Mouse (Mus musculus): ENCODE measurements at regions not wholly inside any gene's neighbourhood (a gene's known extent, or its start where the extent isn't known, plus 50 kb on each side); places are given as distances from the start of the nearest gene placed in this dataset.
A peak's percentile ranks its signal among the peaks of the same experiment; 100 is the strongest.

DNA sequence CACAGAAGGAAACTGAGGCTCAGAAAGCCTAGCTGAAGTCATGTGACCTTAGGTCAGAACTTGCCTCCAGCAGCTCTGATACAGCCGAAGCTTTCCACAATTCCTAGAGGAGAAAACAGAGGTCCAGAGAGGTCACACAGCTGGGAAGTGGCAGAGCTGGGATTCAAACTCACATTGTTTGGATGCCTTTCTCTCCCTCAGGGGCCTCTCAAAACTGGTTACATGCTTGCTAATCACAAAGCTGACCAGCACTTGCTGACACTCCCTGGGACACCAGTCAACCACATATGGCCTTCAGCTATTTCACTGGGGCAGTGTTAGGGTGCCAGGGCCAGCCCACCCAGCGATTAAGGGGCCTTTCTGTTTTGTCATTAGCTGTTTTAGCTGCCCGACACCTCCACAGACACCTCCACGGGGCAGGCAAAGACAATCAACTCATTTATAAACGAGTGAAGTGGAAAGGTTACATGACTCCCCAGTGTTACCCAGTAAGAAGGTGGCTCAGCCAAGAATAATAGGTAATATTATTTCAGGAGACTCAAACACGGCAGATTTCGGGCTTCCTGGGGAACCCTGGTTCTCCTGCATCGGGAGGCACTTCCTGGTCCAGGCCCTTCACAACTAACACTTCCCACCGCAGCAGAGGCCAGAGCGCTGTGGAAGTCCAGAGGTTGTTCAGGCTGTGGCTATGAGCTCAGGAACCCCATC lies 71.4 kb downstream of the 2410131K14Rik start:
- DNase-seq (ENCODE audit: low spot score): no peak

DNA sequence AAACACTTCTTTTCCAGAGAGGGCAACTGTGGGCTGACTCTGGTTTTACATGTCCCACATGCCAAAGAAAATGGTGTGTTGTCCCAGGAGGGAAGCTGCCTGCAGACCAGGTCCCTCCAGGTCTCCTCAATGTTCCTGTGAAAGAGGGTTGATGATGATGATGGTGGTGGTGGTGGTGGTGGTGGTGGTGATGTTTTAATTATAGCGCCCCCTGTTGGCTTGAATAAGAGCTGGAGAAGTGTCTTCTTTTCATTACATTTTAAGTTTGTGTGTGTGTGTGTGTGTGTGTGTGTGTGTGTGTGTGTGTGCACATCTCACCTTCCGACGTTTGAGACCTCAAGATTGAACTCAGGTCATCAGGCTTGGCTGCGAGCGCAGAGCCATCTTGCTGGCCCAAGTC lies 73.0 kb downstream of the 2410131K14Rik start:
- DNase-seq (ENCODE audit: low spot score): no peak

DNA sequence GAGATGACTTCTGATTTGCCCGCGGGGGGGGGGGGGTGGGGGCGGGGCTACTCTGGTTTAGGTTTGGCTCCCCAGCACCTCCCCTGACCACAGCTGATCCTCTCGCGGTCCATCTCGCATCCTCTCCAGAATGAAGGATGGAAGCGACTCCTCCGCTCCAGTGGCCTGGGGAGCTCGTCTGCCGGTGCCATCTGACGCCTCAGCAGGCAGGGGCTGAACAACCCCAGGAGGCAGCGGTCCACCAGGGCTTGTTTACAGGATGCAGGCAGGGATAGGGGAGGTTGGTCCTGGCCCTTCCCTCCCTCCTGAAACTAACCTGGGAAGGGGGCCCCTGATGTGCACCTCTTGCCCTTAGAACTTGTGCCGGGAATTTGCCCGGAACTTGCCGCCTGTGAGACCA lies 73.9 kb downstream of the 2410131K14Rik start:
- DNase-seq (ENCODE audit: low spot score): no peak

DNA sequence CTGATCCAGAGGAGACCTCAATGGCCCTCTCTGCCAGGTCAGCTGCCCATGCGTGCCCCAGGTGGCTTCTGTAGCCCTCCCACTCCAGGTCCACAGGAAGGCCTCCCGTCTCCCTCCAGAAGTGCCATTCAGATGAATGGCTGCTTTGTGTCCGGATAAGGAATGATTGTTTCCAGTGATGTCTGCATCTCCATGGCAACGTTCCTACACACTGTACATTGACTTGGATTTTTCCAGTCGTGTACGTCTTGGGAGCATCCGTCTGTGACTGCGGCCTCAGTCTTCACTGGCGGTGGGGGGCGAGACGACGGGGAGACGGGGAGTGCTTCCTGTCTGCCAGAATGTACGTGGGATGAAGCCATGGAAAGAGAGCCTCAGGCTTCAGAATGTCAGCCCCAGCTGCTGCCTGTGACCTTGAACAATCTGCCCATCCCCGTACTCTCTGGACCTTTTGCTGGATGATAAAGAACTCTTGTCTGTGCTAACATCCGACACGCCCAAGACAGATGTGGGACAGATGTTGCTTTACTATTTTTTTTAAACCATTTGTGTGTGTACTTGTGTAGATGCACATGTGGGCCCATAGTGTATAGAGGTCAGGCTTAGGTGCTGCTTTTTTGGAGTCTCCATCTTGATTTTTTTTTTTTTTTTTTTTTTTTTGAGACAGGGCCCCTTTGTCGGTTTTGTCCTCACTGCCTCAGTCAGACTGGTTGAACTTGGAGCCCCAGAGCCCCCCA lies 76.9 kb downstream of the 2410131K14Rik start:
- peak; percentile 46 for DNase-seq (ENCODE audit: low spot score)

DNA sequence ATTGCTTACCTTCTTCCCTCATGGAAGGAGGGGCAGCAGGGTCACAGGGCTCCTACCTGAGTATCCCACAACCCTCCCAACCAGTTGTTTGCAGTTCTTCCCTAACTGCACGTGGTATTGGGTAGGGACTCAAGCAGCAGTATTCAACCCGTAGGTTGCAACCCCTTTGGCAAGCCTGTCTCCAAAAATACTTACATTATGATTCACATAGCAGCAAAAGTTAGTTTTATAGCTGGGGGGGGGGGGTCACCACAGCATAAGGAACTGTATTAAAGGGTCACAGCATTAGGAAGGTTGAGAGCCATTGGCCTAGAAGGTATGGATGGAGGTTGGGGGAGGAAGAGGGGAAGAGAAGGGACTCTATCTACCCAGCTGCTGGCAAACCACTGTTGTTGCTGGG lies 78.1 kb downstream of the 2410131K14Rik start:
- no peak for DNase-seq (ENCODE audit: low spot score)

DNA sequence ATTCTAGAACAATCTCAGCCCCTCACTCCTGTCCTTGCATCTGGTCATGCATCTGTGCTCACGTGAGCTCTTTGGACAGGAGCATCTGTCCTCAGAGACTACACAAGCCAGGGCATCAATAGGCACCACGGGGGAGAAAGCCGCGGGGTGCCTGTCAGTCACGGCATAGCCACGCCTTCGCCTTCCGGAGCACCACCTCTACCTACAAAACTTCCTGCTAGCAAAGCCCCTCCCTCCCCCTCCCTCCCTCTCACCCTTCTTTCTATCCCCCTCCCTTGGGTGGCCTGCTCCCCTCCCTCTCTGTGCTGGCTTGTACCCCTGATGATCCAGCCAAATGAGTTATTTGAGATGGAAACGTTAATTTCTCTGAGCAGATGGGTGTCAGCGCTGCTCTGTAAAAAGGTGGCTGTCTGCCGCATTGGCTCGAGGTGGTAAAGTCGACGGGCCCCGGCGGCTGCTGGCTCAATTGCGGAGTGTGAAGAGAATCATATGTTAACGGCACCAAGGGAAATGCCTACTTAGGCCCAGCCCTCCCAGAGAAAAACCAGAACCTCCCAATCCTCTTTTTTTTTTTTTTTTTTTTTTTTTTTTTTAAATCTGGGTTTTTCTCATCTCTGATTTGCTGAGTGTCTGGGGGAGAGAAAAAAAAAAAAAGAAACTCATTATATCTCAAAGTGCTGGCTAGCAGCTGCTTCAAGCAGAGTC lies 82.0 kb downstream of the 2410131K14Rik start:
- peak; percentile 63 for DNase-seq (ENCODE audit: low spot score)

DNA sequence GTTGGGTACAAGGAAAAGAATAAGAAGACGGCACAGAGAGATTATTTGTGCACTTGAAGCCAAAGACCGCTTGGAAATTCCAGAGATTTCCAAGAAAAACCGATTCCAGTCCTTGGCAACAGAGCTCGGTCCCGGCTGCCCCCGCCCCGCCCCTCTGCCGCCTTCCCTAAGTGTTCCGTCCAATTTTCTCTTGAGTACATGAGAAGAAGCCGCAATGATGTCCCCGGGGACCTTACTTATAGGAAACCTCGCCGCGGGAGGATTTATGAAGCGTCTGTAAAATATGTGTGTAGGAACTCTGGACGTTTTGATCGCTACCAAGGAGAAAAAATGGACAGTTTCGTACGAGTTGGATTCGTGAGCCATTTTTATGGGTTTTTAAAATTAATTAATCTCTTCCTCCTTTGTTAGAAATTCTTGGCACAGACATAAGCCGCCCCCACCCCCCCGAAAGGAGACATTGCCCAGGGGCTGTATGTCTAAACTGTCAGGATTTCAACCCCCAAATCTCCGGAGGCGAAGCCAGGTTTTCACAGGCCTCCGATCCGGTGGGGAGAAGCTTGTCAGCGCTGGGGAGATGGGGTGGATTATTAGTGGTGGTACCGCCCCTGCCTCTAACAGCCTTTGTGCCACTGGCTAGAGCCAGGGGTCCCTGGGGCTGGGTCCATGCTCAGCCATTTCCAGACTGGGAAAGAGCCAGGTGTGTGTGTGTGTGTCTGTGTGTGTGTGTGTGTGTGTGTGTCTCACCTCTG lies 83.1 kb downstream of the 2410131K14Rik start:
- DNase-seq (ENCODE audit: low spot score): peak; percentile 59

DNA sequence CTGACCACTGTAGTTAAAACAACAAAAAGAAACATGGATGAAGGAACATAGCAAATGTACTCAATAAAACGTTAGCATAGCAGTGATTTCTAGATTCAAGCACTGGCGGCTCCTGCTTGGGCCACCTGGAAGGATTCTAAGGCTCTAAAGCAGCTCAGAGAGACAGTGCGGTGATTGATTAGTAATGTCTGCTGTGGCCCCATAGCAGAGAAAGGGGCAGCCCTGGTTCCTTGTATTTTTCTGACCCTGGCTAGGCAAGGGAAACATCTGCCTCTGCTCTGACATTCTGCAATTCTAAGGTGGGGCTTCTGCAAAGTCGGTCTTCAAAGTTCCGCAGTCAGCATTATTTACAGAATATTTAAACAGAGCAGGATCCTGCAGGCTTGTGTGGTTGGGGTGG lies 84.1 kb downstream of the 2410131K14Rik start:
- no peak for DNase-seq (ENCODE audit: low spot score)

DNA sequence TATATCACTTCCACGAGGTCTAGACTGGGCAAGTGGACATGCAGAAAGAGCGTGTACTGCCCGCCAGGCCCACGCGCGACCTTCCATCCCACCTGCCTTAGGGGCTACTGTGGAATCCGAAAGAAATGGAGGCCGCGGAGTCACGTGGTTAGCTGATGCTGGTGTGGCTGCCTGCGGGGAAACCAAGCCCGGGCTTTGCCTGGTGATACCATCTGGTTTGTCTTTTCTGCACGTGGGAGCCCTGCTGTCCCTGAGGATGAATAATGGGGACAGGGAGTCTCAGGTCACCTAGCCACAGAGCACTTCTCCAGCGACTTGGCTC lies 86.2 kb downstream of the 2410131K14Rik start:
- DNase-seq (ENCODE audit: low spot score): no peak

DNA sequence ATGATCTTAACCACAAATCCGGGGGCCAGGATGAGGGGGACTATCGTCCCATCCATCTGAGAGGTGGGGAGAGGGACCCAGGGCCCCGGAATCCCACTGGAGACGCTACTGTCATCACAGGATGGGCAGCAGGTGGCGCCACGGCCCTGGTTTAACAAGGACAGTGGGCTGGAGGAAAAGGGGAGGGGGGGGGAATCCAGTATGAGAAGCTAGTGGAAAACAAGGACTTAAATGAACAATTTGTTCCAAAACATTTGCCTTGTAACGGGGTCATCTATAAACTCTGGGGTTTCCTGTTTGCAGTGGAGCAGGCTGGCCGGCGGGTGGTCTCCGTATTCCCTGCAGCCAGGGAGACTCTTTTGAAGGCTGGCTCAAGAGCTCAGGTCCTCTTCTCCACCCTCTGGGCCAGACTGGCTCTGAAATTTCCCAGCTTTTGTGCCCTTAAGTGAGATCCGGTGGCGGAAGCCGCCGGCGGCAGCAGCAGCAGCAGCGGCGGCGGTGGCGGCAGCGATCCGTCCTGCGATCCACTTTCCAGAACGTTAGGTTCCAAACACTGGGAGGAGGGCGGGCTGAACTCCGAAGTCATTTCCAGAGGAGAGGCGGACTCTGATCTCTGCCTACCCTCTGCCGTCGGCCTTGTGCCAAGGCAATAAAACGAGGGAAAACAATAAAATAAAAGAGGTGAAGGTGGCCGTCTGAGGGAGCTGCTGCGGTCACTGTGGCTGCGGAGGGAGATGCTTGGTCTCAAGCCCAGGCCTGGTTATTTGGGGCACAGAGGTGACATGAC lies 86.8 kb downstream of the 2410131K14Rik start:
- peak; percentile 76 for DNase-seq (ENCODE audit: low spot score)

DNA sequence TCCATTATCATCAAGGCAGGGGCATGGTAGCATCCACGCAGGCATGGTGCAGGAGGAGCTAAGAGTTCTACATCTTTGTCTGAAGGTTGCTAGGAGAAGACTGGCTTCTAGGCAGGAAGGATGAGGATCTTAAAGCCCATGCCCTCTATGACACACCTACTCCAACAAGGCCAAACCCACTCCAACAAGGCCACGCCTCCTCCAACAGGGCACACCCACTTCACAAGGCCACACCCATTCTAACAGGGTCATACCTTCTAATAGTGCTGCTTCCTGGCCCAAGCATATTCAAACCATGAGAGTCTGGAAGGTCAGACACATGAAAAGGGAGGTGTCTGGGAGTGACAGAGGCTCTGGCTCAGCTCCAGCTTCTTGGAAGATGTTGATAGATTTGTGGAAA lies 89.0 kb downstream of the 2410131K14Rik start:
- DNase-seq (ENCODE audit: low spot score): no peak

DNA sequence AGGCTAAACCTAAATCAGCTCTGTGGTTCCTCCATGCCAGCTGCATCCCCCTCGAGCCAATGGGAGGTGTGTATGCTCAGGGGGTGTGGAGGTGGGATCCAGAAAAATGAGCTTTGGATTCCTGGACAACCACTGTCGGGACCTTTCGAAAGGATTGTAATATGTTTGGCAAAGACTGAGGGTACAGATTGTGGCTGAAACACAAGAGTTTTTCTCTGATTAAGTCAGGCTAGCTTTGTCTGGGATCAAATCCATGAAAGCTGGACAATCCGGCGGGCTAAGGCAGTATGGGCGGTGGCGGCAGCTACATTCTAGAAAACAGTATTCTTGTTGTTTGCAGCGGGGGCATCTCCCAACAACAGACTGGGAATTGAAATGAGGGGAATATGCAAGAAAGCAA lies 93.2 kb downstream of the 2410131K14Rik start:
- DNase-seq (ENCODE audit: low spot score): no peak

DNA sequence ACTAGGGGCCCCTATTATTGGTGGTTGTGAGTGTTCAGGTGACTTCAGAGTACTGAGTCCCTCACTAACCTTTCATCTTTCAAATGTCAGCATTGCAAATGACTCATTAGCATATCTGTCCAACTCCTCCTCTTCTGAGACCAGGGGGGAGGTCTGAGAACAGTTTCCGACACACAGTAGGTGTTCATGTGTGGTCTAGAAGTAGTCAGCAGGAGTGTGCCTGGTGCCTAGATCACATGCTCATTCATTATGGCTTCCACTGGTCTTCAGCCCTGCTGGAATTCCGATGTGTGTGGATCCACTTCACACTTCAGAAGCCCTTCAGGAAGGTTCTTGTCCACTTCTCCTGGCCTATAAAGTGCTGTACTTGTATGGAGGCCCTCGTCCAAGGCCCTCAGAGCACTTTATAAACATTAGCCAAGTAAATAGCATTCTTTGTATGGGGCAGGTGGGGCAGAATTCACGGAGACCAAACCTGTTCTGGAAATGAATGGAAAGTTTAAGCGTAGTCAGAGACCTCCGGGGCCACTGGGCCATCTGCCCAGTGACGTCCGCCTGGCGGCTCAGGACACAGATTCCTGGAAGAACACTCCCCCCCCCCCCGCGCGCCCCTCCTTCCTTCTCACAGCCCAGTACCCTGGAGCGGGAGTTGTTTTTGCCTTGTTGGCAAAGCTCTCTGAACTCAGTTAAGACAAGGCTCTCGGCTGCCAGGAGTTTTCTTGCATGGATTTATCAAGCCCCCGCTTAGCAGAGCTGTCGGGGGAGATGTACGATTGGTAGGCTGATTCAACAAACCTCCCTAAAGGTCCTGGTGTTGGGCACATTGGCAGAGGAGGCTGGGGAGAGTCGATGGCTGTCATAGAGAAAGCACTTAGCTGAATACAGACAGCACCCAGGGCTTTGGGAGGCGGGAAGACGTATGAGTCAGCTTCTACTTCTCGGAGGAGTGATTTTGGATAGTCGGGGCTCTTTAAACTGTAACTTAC lies 94.9 kb downstream of the 2410131K14Rik start:
- DNase-seq (ENCODE audit: low spot score): no peak

DNA sequence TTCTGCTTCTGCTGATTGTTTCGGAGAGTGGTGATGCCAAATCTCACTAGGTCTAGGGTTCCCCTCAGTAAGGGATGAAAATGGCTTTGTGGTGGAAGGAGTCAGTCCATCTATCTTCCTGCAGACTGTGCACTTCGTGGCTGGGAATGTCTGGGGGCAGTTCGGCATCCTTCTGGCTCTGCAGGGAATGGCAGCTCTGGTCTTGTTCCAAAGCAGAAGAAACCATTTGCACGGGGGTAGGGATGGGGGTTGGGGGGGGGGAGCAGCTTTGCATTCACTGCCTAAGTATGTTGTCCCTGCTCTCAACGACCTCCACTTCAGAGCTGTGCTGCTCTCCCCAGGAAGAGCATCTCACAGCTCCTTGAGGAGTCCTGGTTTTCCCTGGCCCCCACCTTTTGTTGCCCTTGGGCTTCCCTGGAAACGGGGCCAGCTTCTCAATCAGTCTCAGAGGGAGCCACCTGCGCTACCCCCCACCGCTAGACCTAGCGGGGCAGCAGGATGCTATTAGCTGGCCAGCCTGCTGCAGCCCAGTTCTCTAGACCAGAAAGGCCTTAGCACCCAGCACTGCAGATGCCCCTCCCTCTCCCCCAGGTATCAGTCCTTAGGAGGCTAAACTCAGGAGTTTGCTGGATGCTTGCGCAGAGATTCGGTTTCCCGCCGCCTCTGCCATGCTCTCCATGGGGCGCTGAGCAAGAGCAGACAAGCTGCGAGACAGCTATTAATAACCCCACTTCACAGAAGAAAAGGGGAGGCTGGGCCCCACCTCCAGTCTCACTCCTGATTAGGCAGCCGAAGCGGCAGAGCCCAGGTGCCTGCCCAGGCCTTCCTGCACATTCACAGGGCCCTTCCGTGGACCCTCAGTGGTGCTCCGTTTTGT lies 98.7 kb downstream of the 2410131K14Rik start:
- DNase-seq (ENCODE audit: low spot score): no peak

DNA sequence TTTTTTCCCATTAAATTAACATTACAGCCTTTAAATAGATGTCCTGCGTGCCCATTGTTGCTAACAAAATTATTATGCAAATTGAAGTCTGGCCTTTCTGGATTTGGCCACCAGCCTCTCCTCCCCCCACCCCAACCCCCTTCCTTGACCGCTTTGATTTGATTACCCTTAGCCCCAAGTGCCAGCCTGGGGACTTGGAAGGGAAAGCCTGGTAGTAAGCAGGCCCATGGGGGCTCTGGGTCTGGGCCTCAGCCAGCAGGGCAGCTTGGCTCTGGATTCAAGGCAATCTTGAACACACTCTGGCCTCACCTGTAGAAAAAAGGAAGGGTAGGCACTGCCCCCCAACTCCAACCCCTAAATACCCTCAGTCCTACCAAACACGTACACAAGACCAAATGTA lies 100.2 kb downstream of the 2410131K14Rik start:
- no peak for DNase-seq (ENCODE audit: low spot score)

DNA sequence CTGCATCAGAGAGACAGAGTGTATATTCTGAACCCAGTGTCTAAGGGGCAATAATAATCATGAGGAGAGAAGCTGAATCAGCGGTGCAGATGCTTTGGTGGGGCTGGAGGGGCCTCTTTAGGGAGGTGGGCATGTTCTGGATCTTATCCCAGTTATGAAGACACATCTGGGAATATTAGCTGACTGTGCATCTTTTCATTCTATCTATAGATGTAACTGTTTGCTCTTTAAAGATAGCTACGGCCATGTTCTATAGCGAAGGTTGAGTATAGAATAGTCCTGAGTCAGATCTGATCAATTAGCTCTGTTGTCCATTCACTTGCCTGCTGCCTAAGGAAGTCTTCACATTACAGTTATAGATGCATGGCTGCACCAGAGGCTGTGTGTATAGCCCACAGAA lies 104.0 kb downstream of the 2410131K14Rik start:
- DNase-seq (ENCODE audit: low spot score): no peak

DNA sequence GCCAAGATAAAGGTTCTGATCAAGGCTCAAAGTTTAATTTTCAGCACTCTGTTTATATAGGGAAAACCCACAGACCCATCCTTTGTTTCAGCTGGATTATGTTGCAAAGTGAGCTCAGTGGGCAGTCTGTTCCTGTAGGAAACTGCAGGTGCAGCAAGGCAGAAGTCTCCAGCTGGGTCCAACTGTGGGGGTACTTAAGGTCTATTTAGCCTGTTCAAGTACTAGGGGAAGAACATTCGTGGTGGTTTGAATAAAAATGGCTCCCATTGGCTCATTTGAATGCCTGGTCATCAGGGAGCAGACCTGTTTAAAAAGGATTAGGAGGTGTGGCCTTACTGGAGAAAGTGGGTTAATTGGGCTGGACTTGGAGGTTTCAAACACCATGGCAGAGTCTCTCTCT lies 106.3 kb downstream of the 2410131K14Rik start:
- no peak for DNase-seq (ENCODE audit: low spot score)

DNA sequence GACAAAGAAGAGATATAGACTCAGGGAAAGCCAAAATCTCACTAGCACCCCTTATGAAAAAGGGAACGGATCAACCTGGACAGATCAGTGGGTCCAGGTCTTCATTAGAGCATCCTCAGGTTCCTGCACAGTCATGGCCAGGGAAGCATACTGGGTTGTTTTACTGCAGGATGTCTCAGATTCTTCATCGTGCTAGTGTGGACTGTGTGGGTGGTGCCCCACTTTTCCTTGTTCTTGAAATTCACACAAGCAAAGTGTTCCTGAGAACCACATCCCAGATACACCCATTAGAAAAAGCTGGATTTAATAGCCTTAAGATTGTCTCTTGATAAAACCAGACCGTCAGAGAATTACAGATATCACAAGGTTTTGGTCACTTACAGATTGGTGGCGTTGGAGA lies 107.1 kb downstream of the 2410131K14Rik start:
- DNase-seq (ENCODE audit: low spot score): no peak

DNA sequence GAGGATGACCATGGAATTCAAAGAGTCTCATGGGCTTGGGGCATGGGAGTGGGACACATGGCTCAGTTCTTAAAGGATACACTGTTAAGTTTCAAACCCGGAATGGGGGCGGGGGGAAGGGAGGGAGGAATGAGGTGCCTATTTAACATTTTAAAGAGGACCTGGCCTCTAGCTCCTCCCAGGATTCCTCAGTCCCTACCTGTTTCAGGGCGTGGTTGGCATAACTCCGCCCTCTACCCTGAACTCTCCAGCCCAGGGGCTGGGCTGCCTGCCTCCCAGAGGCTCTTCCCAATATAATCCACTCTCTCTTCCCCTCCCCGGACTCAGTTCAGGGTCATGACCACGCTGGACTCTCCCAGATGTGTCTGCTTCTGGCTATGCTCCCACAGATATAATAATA lies 108.0 kb downstream of the 2410131K14Rik start:
- no peak for DNase-seq (ENCODE audit: low spot score)

DNA sequence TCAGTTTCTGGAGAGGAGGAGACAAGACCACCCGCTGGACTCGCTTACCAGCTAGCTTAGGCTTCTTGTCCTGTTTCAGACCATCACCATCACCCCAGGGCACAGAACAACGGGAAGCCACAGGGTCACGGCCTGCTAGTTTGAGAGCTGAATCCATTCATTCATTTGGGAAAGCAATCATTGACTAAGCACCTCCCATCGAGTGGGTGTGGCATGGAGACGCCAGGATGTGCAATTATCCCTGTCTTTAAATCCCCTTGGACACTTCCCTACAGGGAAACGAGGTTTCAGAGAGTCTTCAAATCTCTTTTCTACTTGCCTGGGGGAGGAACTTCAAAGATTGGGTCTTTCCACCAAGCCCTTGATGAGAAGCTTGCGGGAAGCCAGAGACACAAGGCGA lies 108.7 kb downstream of the 2410131K14Rik start:
- DNase-seq (ENCODE audit: low spot score): no peak

Measured in retina, embryonic 14.5 days (tissue).